Mouse (Mus musculus): Measurements from ENCODE around the gene Arap1. TPM values are rescaled to one million over a fixed set of nuclear protein-coding genes. Genes with fewer than 3 reads are reported as not detected.

Gene Arap1
- polyA plus RNA-seq, 1 experiment, result 24.7 TPM

DNA sequence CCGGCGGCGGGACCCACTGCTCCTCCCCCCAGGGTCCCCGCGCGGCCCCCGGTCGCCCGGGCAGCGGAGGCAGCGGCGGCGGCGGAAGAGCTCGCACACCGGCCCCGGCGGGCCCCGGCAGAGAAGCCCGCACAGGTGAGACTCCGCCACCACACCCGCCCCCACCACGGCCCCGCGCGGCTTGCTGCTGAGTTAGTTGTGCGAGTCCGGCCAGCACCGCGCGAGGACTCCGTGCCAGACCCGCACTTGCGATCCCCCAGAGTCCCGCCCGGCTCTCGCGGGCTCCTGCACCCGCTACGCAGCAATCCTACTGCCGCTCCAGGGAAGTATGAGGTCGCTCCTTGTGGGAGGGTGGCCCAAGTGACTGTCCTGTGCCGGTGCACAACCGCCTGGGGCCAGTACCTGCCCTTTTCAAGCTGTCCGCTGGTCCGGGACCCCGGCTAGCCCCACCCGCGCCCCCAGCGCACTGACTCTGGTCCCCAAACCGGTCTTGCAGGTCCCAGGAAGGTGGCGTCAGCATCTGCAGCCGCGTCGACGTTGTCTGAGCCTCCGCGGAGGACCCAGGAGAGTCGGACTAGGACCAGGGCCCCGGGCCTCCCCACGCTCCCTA lies 26.5 kb upstream of the Arap1 start:
- no peaks in the 10 kb centered on the region for H3K79me2 ChIP-seq (ENCODE audit: control insufficient read depth, insufficient read depth)
- H3K4me3 ChIP-seq, result peak overlapping the region; percentile 13
- peak overlapping the region; percentile 11 for H3ac ChIP-seq (ENCODE audit: control insufficient read depth, insufficient read length)
- no peaks in the 10 kb centered on the region for H3K36me3 ChIP-seq (ENCODE audit: control insufficient read depth, insufficient read depth)
- TF ChIP-seq SRF (IDR thresholded peaks at IDR 0.05; ENCODE audit: control insufficient read depth, insufficient read length, low read depth) (no peak), CEBPB (IDR thresholded peaks at IDR 0.05; ENCODE audit: insufficient read depth, poor library complexity, severe bottlenecking) (no peak), MYOD1 (IDR thresholded peaks at IDR 0.05; ENCODE audit: control insufficient read depth in 1 of 3, insufficient read length in 2 of 3, low read depth in 2 of 3) (no peak), REST (IDR thresholded peaks at IDR 0.05; ENCODE audit: insufficient read depth, insufficient read length) (no peak), POLR2A (IDR thresholded peaks at IDR 0.05; ENCODE audit: insufficient read length, low read depth) (no peak)
- no peaks in the 10 kb centered on the region for H3K27me3 ChIP-seq (ENCODE audit: control insufficient read depth, insufficient read depth, insufficient read length)
- peak overlapping the region; percentile 61 for H3K4me2 ChIP-seq (ENCODE audit: low read depth)

- TF ChIP-seq MYOG (IDR thresholded peaks at IDR 0.05; ENCODE audit: control insufficient read depth in 1 of 3, insufficient read depth in 1 of 3, insufficient read length in 2 of 3, low read depth in 2 of 3) (no peak), REST (IDR thresholded peaks at IDR 0.05; ENCODE audit: insufficient read depth, insufficient read length) (no peak), POLR2AphosphoS2 (IDR thresholded peaks at IDR 0.05; ENCODE audit: insufficient read length, low read depth) (no peak), TCF3 (IDR thresholded peaks at IDR 0.05; ENCODE audit: insufficient read length, low read depth) (no peak), E2F4 (IDR thresholded peaks at IDR 0.05; ENCODE audit: insufficient read depth) (no peak), POLR2A (IDR thresholded peaks at IDR 0.05; ENCODE audit: insufficient read length, low read depth) (no peak), CEBPB (IDR thresholded peaks at IDR 0.05; ENCODE audit: insufficient read depth, poor library complexity, severe bottlenecking) (no peak), USF1 (IDR thresholded peaks at IDR 0.05; ENCODE audit: low read depth) (no peak), MAX (IDR thresholded peaks at IDR 0.05; ENCODE audit: low read depth) (no peak), MYOD1 (IDR thresholded peaks at IDR 0.05; ENCODE audit: control insufficient read depth in 1 of 3, insufficient read length in 2 of 3, low read depth in 2 of 3) (no peak), TCF12 (IDR thresholded peaks at IDR 0.05; ENCODE audit: insufficient read depth, poor library complexity, severe bottlenecking) (no peak), SRF (IDR thresholded peaks at IDR 0.05; ENCODE audit: control insufficient read depth, insufficient read length, low read depth) (no peak)
- Histone ChIP-seq H3K4me3 (no peak overlapping the region), H3K79me2 (ENCODE audit: control insufficient read depth, insufficient read depth) (no peaks in the 10 kb centered on the region), H3K27me3 (ENCODE audit: control insufficient read depth, insufficient read depth, insufficient read length) (no peaks in the 10 kb centered on the region), H3K4me2 (ENCODE audit: low read depth) (peak overlapping the region; percentile 12), H3K36me3 (ENCODE audit: control insufficient read depth, insufficient read depth) (no peaks in the 10 kb centered on the region), H3ac (ENCODE audit: control insufficient read depth, insufficient read length) (no peak overlapping the region)
These were observed 24.7 kb upstream of the Arap1 start for GRCm38 (mm10) chr7:101323141-101323594.

DNA sequence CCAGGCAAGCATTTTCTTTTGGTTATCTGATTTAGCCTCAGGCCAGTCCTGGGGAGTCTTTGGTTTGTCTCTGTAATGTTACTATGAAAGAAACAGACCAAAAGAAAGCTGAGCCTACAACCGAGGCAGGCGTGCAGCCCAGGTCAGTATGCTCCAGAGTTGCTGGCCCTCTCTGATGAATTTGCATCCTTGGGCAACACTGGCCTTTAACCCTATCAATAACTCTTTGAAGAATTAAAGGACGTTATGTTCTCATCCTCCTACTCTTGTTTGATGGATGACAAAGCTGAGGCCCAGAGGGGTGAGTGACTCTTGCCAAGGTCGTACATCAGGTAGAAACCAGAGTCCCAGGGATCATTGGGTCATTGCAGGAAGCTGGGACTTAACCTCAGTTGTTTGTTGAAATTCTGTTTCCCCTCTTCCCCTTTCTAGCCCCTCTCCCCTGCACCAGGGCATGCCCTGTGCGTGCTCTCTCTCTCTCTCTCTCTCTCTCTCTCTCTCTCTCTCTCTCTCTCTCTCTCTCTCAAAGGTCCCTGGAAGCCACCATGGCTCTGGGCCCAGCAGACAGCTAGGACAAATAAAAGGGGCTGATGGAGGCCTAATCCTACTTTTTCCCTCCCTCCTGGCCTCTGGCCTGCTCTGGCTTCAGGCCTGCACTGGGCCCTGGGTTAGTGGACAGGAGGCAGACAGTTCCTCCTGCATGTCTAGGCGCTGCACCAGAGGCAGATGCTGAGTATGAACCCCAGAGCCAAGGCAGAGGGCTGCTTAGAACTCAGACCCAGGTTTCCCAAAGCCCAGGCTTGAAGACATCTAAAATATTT lies 23.5 kb upstream of the Arap1 start:
- Histone ChIP-seq H3K27me3 (ENCODE audit: control insufficient read depth, insufficient read depth, insufficient read length) (no peaks in the 10 kb centered on the region), H3K79me2 (ENCODE audit: control insufficient read depth, insufficient read depth) (no peaks in the 10 kb centered on the region), H3K4me3 (no peak overlapping the region), H3ac (ENCODE audit: control insufficient read depth, insufficient read length) (no peak overlapping the region), H3K4me2 (ENCODE audit: low read depth) (no peak overlapping the region), H3K36me3 (ENCODE audit: control insufficient read depth, insufficient read depth) (no peaks in the 10 kb centered on the region)
- TF ChIP-seq TCF3 (IDR thresholded peaks at IDR 0.05; ENCODE audit: insufficient read length, low read depth) (no peak), POLR2AphosphoS2 (IDR thresholded peaks at IDR 0.05; ENCODE audit: insufficient read length, low read depth) (no peak), TCF12 (IDR thresholded peaks at IDR 0.05; ENCODE audit: insufficient read depth, poor library complexity, severe bottlenecking) (no peak)

DNA sequence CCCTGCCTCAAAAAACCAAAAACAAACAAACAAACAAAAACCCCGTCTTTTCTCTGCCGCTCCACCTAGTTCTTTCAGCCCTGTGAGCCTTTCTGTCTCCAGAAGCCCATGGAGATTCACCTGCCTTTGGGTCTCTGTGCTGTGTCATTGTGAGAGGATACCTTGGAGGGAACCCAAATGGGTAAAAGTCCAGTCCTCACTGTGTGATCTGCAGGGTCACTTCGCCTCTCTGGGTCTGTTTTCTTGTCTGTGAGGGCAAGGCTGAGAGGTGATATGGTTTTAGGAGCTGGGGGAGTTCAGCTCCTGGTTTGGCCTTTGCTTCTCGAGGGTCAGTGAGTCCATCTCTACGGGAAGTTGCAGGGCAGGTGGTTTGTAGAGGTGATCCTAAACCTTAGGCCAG lies 21.9 kb upstream of the Arap1 start:
- no peaks in the 10 kb centered on the region for H3K27me3 ChIP-seq (ENCODE audit: control insufficient read depth, insufficient read depth, insufficient read length)
- H3K36me3 ChIP-seq (ENCODE audit: control insufficient read depth, insufficient read depth), result no peaks in the 10 kb centered on the region
- no peak overlapping the region for H3K4me3 ChIP-seq
- H3ac ChIP-seq (ENCODE audit: control insufficient read depth, insufficient read length), result no peak overlapping the region
- no peak overlapping the region for H3K4me2 ChIP-seq (ENCODE audit: low read depth)
- H3K79me2 ChIP-seq (ENCODE audit: control insufficient read depth, insufficient read depth), result no peaks in the 10 kb centered on the region
- TF ChIP-seq CEBPB (IDR thresholded peaks at IDR 0.05; ENCODE audit: insufficient read depth, poor library complexity, severe bottlenecking) (no peak), TCF12 (IDR thresholded peaks at IDR 0.05; ENCODE audit: insufficient read depth, poor library complexity, severe bottlenecking) (no peak)

DNA sequence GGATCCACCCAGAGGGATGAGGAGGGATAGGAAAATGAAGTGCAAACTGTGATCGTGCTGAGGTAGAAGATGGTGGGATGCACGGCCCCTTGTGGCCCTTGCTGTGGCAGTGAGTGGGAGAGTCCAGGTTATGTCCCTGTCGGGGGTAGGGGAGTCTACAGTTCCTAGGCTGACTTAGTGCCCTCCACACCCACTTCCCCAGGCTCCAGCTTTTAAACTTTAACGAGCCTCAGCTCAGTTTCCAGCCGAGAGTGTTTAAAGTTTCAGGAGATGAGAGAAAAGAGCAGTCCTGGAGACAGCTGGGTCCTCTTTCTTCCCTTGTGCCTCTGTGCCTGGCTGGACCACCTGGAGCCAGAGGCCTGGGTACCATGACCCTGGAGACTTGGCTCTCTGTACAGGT lies 20.6 kb upstream of the Arap1 start:
- no peak overlapping the region for H3ac ChIP-seq (ENCODE audit: control insufficient read depth, insufficient read length)
- no peaks in the 10 kb centered on the region for H3K36me3 ChIP-seq (ENCODE audit: control insufficient read depth, insufficient read depth)
- no peaks in the 10 kb centered on the region for H3K79me2 ChIP-seq (ENCODE audit: control insufficient read depth, insufficient read depth)
- no peak overlapping the region for H3K4me2 ChIP-seq (ENCODE audit: low read depth)
- no peaks in the 10 kb centered on the region for H3K27me3 ChIP-seq (ENCODE audit: control insufficient read depth, insufficient read depth, insufficient read length)
- no peak for TF ChIP-seq TCF3 (IDR thresholded peaks at IDR 0.05; ENCODE audit: insufficient read length, low read depth)
- no peak for TF ChIP-seq USF1 (IDR thresholded peaks at IDR 0.05; ENCODE audit: low read depth)
- no peak for TF ChIP-seq CEBPB (IDR thresholded peaks at IDR 0.05; ENCODE audit: insufficient read depth, poor library complexity, severe bottlenecking)
- no peak for TF ChIP-seq E2F4 (IDR thresholded peaks at IDR 0.05; ENCODE audit: insufficient read depth)
- TF ChIP-seq SRF (IDR thresholded peaks at IDR 0.05; ENCODE audit: control insufficient read depth, insufficient read length, low read depth), result no peak
- TF ChIP-seq TCF12 (IDR thresholded peaks at IDR 0.05; ENCODE audit: insufficient read depth, poor library complexity, severe bottlenecking), result no peak
- TF ChIP-seq REST (IDR thresholded peaks at IDR 0.05; ENCODE audit: insufficient read depth, insufficient read length), result no peak
- no peak for TF ChIP-seq MYOD1 (IDR thresholded peaks at IDR 0.05; ENCODE audit: control insufficient read depth in 1 of 3, insufficient read length in 2 of 3, low read depth in 2 of 3)
- TF ChIP-seq POLR2AphosphoS2 (IDR thresholded peaks at IDR 0.05; ENCODE audit: insufficient read length, low read depth), result no peak
- TF ChIP-seq MYOG (IDR thresholded peaks at IDR 0.05; ENCODE audit: control insufficient read depth in 1 of 3, insufficient read depth in 1 of 3, insufficient read length in 2 of 3, low read depth in 2 of 3), result no peak
- no peak for TF ChIP-seq POLR2A (IDR thresholded peaks at IDR 0.05; ENCODE audit: insufficient read length, low read depth)
- TF ChIP-seq MAX (IDR thresholded peaks at IDR 0.05; ENCODE audit: low read depth), result no peak
- no peak overlapping the region for H3K4me3 ChIP-seq
